Mouse (Mus musculus): ENCODE measurements around the gene Gm10197.
"Not testable (repeated sequence)": the region's sequence is repeated elsewhere in the genome, so short reads cannot be mapped to it uniquely, and the experiment has no call there.

Gm10197 gene

DNA sequence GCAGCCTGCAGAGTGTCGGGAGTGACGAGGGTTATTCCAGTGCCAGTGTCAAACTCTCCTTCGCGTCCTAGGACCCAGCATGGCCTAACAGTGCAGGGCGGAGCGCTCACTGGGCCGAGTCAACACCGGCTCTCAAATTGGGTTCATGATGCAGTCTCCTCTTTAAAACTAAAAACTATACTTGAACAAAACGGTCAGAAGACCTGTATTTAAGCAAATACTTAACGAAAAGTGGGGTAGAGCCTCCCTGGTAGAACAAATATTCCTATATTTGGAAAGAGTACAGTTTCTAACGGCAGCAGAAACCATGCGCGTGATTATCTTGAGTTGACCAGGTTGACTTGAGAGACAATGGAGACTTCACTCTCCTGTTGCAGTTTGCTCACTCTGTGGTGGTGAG, at the start of gene Gm10197:
Gene Gm10197, minus strand, starts transcription at position 101 of the 400 bp plus-strand sequence.
- no peak for DNase-seq

DNA sequence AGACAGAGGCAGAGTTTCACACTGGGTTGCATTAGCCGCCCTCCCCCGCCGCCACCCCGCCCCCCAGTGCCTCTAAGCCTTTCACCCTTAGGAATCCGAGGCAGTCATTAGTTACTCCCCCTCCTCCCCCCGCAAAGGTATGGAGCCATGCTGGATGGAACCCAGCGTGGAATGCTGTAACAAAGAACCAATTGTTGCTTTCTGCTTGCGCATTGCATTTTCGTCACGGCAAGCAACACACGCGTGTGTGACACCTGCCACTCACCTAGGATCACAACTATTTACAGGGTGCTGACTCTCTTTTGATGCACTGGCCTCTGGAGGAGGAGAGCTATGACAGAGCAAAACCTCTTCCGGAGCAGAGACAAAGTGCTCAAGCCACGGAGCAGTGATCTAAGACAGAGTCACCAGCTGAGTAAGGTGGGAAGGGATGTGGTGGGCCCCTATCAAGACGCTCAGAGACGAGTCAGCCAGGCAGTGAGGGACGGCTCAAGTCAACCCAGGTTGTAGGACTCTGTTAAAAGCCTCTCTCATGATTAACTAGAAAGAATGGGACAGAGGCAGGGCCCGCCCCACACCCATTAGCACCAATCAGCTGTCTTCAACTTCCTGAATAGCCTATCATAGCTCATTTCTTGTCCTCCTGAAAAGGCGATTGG, 49.5 kb upstream of the Gm10197 start:
- DNase-seq, result peak; percentile 76

DNA sequence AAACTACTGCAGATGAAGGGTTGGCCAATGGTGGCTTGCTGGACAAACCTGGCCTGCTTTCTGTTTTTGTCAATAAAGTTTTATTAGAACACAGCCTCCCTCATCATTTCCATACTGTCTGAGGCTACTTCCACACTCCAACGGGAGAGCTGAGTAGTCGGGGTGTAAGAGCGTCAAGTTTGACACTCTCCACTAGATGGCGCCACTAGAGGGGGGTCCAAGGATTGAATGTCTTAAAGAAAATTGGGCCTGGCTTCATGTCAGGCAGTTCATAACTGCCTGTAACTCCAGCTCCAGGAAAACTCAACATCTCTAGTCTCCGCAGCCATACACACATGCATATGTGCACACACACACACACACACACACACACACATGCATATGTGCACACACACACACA, 48.3 kb upstream of the Gm10197 start:
- peak; percentile 78 for DNase-seq

GRCm38 (mm10) chr19:53415198-53415597, 43.6 kb upstream of the Gm10197 start:
- no peak for DNase-seq

GRCm38 (mm10) chr19:53414650-53415049, 43.1 kb upstream of the Gm10197 start:
- no peak for DNase-seq

GRCm38 (mm10) chr19:53413617-53414380, 42.2 kb upstream of the Gm10197 start:
- DNase-seq, result no peak

DNA sequence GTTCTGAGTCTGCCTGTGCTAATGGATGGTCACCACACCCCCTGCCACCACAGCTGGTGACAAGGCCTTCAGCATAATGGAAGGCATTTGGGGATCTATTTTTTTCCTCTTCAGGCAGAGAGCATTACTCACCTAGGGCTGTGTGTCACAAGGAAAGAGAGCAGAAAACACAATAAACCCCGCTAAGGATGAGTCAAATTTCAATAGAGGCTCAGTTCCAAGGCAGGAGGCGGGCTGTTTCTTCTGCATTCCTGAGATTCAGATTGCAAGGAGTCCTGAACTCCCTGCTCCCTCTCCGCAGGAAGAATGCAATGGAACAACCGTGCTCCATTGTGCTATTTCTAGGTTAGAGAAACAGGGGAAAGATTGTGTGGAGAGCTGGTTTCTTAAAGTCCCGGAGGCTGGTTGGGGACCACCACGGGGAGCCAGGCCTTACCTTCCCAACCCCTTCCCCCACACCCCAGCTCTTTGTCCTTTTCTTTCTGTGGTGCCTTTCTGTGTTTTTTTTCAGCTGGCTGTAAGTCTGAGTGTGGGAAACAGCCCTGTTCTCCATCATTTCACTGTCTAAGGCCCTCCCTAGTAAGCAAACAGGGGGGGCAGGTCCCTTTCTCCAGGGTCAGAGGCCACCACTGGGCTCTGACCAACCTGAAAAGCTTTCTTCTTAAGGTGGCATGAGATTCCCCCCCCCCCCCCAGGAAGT, 40.7 kb upstream of the Gm10197 start:
- no peak for DNase-seq

GRCm38 (mm10) chr19:53409663-53410307, 38.2 kb upstream of the Gm10197 start:
- DNase-seq, result no peak

GRCm38 (mm10) chr19:53408398-53408797, 36.8 kb upstream of the Gm10197 start:
- DNase-seq, result no peak

GRCm38 (mm10) chr19:53407350-53407749, 35.8 kb upstream of the Gm10197 start:
- no peak for DNase-seq

DNA sequence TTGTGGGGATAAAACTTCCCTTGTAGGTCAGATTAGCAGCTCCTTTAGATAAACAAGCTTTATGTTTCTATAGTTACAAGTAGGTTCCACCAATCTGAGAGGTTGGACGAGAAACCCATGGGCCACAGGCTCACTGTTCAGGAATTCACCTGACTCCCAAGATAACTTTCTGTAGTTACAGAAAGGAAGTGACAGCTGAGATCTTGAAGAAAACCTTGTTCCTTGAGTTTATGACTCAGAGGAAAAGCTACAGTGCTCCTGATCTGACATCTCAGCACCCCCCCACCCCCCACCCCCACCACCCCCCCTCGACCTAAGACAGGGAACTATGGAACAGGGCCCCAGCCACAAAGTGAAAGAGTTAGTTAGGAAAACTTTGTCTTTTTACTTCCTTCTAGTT, 34.2 kb upstream of the Gm10197 start:
- DNase-seq, result no peak

DNA sequence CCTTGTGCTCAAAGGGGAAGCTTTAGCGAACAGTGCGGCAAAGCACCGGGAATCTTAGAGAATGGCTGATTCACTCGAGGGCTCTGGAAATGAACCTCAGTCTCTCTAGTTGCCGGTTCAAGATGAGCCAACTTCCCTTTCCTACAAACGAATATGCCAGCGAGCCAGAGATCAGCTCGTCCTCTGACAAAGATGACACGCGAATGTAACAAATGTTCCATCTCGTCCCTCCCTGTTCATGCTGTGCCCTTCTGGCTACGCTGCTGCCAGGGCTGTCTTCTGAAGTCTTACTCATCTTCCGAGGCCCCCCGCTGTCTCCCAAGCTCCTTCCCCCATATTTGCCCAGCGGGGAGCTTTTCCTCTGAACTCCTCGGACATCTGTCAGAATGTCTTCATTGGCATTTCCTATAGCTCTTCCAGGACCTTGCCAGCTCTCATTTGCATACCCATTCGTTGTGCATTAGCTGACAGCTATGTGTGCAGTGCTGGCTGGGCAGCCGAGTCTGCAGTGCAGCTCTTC, 33.3 kb upstream of the Gm10197 start:
- no peak for DNase-seq

- DNase-seq, result no peak
These were observed 32.8 kb upstream of the Gm10197 start for GRCm38 (mm10) chr19:53404219-53404836.

DNA sequence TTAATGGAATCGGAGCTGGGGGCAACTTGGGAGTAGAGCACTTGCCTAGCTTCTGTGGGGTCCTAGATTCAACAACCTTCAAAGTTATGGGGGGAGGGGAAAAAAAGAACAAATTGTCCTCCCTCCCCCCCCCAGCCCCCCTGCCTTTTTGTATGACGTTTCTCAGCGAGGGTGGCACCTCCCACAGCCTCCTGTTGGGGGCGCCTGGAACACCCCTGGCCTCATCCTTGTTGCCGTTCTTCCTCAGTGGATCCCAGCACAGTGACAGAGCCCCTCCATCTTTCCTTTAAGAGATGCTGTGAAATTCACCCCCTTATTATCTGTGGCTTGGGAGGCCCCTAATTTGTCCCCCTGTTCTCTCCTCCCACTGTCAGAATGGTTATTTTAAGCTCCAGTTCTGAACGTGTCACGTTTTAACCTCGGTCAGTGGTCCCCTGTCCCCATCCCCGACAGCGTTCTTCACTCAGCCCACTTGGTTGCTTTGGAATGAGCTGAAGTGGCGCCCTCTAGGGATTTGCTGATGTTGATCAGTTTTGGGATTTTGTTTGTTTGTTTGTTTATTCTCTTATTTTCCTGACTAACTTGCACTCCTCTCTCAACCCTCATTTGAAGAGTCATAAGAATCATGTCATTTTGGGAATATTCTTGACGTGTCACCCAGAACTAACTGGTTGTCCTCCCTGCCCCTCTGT, 31.3 kb upstream of the Gm10197 start:
- DNase-seq, result no peak

GRCm38 (mm10) chr19:53400332-53401110, 29.0 kb upstream of the Gm10197 start:
- no peak for DNase-seq

- DNase-seq, result no peak
These were observed 27.6 kb upstream of the Gm10197 start for GRCm38 (mm10) chr19:53399213-53399612.

DNA sequence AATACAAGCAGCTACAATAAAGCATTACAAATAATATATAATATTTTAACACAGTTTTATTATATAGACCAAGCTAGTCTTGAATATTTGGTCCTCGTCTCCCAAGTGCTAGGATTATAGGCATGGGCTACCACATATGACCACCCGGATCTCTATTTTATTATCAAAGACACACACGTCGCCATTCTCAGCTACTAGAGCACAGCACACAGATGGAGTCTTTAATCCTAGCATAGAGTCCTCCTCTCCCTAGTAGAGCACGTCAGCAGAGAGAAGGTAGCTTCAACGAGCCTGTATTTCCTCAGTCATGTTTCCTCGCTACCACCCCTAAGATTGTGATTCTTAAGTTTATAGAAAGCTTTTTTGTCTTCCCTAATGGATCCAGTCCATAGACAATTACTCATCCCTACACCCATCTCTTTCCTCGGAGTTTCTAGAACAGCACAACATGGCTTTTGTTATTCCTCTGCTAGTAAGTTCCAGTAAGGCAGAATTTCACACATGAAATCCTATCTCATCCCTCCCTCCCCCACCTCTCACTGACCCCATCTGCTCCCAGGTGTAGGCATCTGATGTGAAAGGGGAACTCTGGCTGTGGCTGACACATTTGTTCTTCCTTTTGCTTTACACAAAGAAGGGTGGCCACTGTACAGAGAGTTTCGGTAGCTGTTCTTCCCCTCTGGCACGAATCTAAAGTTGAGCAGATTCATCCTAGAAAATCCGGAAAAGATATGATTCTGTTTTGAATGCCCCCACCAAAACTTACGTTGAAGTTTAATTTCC, 26.1 kb upstream of the Gm10197 start:
- DNase-seq, result no peak

- not testable (repeated sequence) for DNase-seq
These were observed 24.2 kb upstream of the Gm10197 start for GRCm38 (mm10) chr19:53395805-53396204.

DNA sequence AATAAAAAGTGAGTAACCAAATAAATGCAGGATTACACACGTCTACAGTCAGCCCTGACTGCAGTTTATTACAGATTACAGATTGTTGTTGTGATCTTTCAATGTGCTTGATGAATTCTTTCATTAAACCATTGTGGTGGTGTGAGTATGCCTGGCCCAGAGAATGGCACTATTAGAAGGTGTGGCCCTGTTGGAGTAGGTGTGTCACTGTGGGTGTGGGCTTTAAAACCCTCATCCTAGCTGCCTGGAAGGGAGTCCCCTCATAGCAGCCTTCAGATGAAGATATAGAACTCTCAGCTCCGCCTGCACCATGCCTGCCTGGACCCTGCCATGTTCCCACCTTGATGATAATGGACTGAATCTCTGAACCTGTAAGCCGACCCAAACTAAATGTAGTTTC, 23.4 kb upstream of the Gm10197 start:
- not testable (repeated sequence) for DNase-seq

GRCm38 (mm10) chr19:53394552-53394951, 23.0 kb upstream of the Gm10197 start:
- DNase-seq, result peak; percentile 53

All from lung, postnatal 14 days (tissue).